Mouse (Mus musculus): ENCODE data around the gene Ppp1r21.

Gene Ppp1r21

GRCm38 (mm10) chr17:88627150-88627549 lies 97.2 kb downstream of the Ppp1r21 start:
- no peak for TF ChIP-seq GATA4 (IDR thresholded peaks at IDR 0.05; ENCODE audit: insufficient replicate concordance, low read length)

GRCm38 (mm10) chr17:88628676-88629380 lies 98.9 kb downstream of the Ppp1r21 start:
- peak; percentile 96; the same call in 1 of the 2 replicates for TF ChIP-seq GATA4 (IDR thresholded peaks at IDR 0.05; ENCODE audit: insufficient replicate concordance, low read length)

GRCm38 (mm10) chr17:88629381-88629759 lies 99.5 kb downstream of the Ppp1r21 start:
- TF ChIP-seq GATA4 (IDR thresholded peaks at IDR 0.05; ENCODE audit: insufficient replicate concordance, low read length) = no peak

DNA sequence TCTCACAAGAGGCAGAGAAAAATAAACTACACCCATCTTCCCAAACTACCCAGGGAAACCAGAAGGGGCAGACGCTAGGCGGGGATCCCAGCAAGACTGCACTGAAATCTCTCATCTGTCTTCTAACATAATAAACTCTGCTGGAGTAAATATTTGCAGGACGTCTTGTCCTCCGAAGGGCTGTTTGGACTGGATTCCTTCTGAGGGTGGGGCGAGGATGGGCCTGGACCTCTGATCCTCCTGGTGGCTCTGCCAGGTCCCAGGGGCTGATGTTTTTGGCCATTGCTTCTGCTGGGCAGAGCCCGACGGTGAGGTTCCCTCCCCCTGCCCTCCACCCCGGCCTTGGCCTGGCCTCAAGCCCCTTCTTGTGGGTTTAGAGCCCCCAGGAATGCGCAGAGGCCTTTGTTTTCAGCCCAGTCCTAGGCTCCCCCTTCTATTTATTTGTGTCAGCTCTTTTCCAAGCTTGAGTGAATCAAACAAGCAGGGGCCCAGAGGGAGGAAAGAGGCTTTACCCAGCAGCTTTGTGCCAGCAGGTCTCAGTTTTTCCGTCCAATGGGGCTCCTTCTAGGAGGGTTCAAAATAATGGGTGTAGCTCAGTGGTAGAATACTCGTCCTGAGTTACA lies 100.1 kb downstream of the Ppp1r21 start:
- no peak for TF ChIP-seq GATA4 (IDR thresholded peaks at IDR 0.05; ENCODE audit: insufficient replicate concordance, low read length)

GRCm38 (mm10) chr17:88630554-88630948 lies 100.6 kb downstream of the Ppp1r21 start:
- no peak for TF ChIP-seq GATA4 (IDR thresholded peaks at IDR 0.05; ENCODE audit: insufficient replicate concordance, low read length)

GRCm38 (mm10) chr17:88632631-88633030 lies 102.7 kb downstream of the Ppp1r21 start:
- no peak for TF ChIP-seq GATA4 (IDR thresholded peaks at IDR 0.05; ENCODE audit: insufficient replicate concordance, low read length)

DNA sequence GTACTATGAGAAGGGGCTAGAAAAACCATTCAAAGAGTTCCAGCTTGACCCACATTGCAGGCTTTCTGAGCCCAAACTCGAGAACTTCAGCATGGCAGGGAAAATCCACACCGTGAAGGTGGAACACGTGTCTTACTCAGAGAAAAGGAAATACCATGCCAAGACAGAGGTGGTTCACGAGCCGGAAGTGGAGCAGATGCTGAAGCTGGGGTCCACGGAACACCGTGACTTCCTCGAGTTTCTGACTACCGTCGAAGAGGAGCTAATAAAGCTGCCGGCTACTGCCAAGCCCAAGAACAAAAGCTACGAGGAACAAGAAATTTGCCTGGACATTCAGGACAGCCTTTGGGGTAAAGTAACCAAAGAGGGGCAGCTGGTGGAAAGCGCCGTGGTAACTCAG lies 106.2 kb downstream of the Ppp1r21 start:
- TF ChIP-seq GATA4 (IDR thresholded peaks at IDR 0.05; ENCODE audit: insufficient replicate concordance, low read length) = no peak

DNA sequence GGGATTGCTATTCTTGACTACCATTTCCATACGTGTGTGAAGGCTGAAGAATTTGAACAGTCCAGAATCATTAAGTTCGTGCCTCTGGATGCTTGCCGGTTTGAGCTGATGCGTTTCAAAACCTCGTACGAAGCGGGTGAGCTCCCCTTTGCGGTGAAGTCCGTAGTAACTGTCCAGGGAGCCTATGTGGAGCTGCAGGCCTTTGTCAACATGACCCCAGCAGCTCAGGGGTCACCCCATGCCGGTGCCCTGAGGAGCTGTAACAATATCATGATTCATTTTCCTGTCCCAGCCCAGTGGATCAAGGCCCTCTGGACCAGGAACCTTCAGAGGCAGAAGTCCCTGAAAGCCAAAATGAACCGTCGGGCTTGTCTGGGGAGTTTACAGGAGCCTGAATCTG lies 106.7 kb downstream of the Ppp1r21 start:
- TF ChIP-seq GATA4 (IDR thresholded peaks at IDR 0.05; ENCODE audit: insufficient replicate concordance, low read length) = no peak
